Mouse (Mus musculus) E14TG2a.4 (cell line): ENCODE measurements around the gene Cd274.

Experiments
- CTCF ChIP-seq: conservative IDR thresholded peaks from 2 replicates; pipeline ENCODE4 v1.5.1; 2014; ENCODE audit warnings: low read length
- NANOG ChIP-seq: IDR thresholded peaks from 2 replicates; pipeline ENCODE4 v1.6.1; 2014; ENCODE audit warnings: borderline replicate concordance, low read length, mixed read lengths
- POU5F1 ChIP-seq: IDR thresholded peaks from 2 replicates; pipeline ENCODE4 v1.6.1; 2014; ENCODE audit warnings: low read length, borderline replicate concordance

DNA sequence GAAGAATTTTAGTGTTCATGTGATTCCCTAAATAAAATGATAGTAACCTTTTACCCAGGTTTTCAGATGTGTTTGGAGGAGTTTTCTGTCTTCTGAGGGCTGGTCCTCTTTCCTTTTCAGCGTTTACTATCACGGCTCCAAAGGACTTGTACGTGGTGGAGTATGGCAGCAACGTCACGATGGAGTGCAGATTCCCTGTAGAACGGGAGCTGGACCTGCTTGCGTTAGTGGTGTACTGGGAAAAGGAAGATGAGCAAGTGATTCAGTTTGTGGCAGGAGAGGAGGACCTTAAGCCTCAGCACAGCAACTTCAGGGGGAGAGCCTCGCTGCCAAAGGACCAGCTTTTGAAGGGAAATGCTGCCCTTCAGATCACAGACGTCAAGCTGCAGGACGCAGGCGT, 6.2 kb downstream of the Cd274 start:
- TF ChIP-seq CTCF (no peak), POU5F1 (no peak), NANOG (no peak)
